Mouse (Mus musculus): ENCODE measurements around the gene Fam178b.

The Fam178b gene

DNA sequence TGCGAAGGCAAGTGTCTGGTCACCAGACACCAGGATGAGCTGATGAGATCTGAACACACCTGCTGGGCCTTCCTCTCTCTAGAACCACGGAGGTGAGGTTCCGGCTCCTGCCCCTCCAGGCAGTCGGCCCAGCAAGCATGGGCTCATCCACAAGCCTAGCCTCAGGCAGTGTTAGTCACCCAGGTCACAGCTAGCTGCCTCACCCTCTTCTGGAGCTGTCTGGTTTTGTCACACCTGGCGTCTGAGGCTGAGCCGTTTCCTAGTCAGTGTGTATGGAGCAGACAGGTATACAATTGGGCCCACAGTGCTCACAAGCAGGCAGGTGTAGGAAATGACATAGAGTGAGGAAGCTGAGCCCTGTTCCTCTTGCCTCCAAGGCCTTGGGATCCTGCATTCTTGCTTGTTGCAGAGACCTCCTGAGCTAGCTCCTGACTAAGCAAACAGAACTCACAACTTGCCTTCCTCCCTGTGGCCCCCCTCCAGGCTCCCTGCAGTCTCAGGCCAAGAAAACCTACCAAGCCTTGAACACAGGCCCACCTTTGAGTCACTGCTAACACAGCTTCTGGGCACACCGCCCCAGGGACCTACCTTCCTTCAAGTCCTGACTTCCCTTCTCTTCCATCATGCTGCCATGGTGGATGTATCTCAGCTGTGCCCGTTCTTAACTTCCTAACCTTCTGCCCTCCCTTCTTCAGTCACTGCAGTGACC lies 99.4 kb downstream of the Fam178b start:
- no peak for DNase-seq

DNA sequence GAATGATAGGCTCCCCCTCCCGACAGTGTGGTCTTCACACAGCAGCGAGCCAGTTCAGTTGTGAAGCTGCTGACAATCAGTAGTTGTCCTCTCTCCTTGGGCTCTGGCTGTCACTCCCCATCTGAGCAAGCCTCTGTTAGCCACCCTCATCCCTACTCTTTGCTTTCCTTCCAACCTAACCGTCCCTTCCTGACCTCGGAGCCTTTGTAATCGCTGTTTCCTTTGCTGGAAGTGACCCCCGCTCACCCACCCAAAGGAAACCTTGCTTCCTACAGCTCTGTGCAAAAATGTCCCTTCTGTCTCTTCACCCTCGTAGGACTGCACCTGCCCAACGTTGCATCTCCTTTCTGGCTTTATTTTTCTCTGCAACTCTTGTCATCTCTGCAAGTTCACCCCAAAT lies 100.8 kb downstream of the Fam178b start:
- no peak for DNase-seq

DNA sequence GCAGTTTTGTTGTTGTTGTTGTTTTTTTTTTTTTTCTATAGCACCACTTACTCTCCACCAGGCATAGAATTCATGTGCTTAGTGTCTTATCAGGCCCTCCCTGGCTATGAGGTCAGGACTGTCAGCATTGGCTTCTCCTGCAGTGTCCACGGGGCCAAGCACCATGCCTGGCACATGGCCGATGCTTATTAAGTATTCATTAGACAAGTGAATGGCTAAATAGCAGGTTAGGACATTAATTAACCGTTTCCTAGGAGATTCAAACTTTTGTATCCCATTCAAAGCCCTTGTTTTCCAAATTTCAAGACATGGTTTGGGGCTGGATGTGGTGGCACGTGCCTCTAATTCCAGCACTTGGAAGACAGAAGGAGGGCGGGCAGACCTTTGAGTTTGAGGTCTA lies 101.7 kb downstream of the Fam178b start:
- DNase-seq = no peak

DNA sequence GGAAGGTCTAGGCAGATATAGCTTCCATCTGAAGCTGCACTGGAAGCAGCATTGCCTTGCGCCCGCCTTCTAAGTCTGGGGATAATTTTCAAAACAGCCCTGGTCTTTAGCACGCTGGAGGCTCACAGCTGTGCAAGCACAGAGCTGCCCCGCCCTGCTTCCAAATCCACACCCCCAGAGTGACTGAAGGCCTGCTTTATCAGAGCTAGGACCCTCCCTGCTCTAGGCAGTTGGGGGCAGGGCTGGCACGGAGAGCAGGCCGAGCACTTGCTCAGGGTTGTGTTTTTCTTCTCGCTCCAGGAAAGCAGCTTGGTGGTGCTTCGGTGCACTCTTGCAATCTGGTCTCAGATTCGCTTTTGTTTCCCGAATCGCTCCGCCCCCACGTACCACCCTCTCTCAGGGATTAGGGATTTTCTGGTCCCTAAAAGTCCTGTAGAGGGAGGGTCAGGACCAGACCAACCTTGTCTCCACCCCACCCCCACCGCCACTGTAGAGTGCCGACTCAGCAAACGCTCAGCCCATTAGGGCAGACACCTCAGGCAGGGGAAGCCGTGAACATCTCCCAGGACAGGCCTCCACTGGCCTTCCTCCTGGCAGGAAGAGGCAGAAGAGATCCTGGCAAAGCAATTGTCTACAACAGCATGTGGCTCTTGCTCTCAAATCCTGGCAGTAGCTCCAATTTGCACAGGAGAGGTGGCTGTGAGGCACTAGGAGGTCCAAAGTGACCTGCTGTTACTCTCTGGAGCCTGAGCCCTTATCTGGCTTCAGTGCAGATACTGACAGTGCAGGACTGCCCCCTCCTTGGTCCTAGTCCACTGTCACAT lies 102.4 kb downstream of the Fam178b start:
- DNase-seq = peak; percentile 83

DNA sequence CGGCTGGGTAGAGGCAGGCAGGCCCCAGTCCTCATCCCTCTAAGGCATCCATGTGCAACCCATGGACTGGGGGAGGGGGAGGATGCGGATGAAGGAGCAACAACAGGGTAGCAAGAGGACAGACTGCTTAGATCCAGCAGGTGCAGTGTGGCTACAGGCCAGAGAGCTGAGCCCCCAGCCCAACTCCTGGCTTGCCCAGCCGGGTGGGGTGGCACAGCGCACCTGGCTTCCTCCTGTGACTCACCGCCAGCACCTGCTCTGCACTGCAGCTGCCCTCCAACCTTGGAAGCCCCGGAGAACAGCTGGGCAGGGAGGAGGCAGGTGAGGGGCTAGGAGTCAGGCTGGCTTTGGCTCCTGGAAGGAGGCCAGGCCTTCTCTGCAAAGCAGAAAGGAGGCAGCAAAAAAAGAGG lies 103.0 kb downstream of the Fam178b start:
- DNase-seq = peak; percentile 60

DNA sequence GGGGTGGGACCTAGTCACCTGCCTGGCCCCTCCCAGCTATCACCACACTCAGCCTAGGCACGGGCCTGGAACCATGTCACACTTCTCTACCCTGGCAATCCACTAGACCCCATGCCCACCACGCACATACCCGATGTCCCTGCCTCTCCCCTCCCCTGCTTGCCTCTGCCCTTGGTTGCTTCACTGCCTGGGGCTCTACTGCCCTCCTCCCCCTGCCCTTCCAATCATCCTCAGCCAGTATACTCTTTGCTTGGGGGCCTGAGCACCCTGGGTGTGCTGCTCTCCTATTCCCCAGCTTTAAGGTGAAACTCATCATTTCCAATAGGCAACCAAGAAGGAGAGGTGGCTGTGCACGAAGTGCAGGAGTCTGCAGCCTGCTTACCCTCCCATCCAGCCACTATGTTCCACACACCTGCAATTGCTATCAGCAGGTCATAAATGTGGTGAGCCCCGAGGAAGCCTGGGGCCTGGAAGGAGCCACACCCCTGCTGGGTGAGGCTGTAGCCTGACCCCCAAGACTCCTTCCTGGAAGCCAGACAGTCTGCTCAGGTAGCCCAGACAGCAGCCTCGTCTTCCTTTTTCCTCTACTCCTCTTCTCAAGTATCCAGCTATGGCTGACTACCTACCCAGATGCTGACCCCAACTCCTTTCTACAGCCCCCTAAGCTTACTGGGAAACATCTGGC lies 105.8 kb downstream of the Fam178b start:
- no peak for DNase-seq

DNA sequence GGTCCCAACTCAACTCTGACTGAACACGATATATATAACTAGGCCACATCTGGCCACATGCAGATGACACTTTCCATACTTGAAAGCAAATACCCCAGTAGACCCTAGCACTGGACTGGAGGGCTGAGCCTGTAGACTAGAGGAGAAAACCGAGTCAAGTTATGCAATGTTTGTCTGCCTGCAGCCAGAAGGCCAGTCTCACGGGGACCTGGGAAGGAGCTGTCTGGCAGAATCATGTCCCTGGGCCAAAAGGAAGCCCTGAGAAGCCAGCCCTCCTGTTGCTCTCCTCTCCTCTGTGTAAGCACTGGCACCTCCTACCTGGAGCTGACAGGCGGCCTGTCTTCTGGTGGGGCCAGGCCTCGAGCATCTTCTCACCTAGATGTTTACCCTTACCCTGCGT lies 107.6 kb downstream of the Fam178b start:
- no peak for DNase-seq

DNA sequence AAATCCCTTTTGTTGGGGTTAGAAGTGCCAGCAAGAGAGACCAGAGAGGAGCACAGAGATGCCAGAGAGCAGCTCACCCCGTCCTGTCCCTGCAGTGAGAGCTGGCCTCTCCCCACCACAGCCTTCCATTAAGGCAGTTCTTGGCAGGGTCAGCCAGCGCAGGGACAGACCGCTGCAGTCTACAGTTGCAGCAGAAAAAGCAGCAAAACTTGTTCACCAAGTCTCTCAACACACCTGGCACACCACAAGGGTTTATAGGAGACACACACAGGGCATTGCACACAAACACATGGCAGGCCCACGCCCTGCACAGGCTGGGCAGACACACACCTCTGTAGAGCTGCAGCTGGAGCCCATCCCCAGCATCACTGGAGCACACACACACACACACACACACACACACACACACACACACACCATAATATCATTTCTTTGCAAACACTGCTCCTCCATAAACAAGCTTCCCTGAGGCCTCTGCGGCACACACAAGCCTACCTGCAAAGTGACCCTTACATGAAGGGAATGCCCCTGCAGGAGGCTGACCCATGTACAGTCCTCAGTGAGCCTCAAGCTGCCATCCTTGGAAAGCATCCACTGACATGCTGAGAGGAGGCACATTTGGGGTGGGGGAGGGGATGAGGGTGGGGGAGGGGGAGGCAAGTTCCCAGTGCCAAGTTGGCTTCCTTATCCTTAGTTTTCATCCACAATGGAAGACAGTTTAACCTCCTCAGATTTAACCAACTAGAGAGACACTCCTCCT lies 108.6 kb downstream of the Fam178b start:
- no peak for DNase-seq

DNA sequence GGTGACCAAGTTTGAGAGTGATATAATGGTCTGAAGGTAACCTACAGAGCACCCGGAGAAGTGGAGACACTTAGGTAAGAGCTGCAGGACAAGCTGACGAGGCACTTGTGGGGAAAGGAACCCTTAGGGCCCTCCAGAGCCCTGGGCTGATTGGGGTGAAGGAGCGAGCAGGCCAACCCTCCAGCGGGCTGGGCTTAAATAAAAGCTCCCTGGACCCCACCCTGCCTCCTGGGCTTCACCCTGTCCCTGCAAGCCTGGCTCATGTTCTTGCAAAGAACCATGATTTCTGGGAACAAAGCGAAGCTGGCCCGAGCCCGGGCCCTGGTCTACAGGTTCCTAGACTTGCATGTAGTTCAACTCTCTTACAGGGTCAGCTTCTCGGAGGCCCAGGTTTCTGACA lies 109.5 kb downstream of the Fam178b start:
- DNase-seq = no peak

DNA sequence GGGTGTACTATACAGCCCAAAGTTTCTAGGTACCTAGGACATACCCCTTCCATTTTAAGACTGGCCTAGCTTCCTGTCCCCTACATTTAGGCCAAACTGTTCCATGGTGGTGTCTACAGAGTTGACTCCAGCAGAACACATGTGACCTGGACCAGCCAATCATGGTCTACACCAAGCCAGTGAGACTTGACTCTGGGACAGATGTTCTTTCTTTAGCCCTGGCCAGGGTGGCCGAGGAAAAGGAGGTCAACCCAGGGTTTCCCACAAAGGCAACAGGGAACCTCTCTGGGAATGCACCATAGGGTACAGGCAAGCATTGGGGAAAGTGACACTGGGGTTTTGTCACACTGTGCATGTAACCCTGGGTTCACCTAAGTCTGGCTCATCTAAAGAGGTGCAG lies 110.3 kb downstream of the Fam178b start:
- no peak for DNase-seq

DNA sequence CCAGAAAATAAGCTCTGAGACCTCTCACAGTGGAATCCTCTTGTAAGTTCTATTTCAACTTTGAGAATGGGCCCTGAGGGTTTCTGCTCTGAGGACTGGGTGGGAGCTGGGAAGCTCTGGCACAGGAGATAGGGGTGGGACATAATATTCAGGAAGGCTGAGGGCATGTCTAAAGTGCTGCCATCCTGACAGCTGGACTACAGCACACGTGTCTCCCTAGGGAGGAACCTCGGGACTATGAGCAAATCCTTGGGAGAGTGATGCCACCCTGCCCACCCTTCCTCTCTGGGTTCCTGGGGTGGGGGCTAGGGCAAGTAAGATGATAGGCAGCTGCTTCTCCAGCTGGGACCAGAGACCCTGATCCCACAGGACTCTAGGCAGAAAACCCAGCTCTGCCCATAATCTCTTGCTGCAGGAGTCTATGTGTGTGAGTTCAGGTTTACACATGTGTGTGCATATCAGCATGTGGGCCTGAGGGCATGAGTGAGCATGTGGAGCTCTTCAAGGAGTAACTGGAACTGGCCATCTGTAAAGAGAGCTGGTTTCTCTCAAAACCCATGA lies 110.8 kb downstream of the Fam178b start:
- no peak for DNase-seq

DNA sequence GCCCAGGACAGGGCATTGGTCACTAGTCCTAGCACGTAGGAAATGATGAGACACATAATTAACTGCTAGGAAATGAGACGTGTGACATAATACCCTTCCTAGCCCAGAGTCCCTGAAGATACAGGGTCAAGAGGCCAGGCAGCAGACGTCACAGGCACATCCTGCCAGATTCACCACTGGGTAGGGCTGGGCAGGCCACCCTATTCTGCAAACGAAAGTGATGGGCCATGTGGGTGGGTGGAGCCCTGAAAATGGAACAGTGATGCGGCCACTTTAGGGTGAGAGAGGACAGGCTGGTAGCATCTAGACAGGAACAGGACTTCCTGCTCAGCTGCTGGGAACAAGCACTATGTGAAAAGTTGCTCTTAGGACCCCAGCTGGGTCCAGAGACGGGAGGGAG lies 111.4 kb downstream of the Fam178b start:
- no peak for DNase-seq

DNA sequence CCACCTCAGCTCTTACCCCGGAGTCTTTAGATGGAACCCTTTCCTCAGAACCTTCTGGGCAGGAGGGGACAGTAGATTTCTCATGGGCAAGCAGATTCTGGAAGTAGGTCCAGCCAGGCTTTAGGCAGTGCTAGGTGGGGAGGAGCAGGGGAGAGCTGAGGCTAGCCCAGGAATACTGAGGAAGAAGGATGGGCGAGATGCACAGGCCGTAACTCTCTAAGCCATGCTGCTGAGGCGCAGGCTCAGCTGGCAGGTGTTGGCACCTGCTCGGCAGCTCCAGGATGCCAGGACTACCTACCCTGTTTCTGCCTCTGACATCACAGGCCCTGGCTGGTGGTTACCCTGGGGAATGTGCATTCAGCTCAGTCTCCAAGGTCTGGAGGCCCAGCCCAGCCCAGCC lies 112.7 kb downstream of the Fam178b start:
- no peak for DNase-seq

DNA sequence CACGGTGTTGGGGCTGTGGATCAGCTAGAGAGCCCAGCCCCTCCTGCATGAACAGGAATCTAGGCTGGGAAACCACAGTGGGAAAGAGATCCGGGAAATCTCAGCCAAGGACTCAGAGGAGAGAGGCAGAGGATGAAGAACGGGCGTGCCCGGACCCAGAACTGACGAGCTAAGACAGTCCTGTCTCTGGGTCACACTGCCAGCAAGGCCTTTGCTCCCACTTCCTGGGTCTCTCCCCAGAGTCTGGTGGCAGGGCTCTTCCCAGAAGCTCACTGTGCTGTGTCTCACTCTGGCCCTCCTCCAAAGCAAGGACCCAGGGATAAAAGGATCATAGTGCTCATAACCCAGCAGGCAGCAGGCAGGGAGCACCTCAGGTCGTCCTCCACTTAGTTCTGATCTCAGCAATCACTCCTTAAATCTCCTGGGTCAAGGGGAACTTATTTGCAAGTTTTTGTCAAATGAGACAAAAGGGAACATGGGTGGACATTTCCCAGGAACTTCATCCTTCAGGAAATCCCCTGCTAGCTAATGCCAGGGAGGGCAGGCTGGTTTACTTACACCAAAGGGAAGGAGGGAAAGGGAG lies 113.2 kb downstream of the Fam178b start:
- DNase-seq = no peak

DNA sequence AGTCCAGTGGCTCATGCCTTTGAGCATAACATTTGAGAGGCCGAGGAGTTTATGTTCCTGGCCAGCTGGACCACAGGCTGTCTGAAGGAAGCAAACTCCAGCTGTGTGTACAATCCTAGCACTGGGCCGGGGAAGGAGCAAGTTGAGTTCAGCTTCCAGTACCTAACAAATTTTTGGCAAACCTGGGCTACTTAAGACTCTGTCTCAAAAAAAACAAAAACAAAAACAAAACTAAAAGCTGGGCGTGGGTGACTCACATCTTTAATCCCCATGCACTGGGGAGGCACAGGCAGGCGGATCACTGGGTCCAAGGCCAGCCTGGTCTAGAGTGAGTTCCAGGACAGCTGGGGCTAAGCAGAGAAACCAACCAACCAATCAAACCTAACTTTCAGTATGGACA lies 114.2 kb downstream of the Fam178b start:
- no peak for DNase-seq

DNA sequence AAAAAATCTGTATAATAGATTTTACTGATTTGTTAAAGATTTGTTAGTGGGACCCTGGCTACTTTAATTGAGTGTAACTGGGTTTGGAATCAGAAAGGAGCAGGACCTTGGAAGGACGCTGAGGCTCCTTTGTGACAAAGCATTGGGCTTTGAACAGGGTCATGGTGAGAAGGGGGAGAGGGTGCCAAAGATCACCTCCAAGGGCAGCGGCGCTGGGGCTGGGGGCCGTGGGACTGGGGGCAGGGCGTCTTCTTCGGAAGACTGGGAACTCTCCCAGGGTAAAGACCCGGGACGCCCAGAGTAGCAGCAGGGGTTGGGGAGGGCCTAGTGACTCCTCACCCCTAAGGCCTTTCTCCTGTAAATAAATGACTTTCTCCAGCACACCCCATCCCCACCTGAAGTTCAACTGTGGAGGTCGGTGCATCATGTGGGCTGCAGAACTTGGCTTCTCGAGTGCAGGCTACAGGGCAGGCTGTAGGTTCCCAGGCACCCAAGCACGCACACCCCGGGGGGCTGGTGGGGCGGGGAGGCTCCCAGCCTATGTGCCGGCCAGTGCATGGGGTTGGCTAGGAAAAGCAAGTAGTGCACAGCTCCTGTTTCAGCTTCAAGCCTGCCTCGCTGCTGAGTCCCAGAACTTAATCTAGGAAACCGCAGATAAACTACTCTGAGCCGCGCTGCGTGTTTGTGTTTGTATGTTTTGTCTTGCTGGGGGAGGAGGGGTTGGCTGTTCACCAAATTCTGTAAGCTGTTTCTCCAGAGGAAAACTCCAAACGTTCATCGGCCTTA lies 115.0 kb downstream of the Fam178b start:
- no peak for DNase-seq

DNA sequence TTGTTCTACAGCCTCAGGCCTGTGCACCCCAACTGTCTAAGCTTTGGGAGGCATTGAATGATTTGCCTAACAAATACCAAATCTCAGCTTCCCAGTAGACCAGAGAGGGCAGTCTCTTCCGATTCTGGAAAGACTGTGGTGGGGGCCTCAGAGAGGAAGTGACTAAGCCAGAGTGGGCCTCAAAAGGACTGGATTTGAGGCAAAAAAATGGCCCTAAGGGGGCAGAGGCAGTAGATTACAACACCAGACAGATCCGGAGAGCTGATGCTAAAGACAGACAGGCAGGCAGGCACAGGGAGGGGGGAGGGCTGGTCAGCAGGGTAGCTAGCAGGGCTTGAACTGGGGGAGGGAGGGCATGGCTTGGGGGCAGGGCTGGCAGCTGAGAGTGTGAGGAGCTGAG lies 116.6 kb downstream of the Fam178b start:
- no peak for DNase-seq

DNA sequence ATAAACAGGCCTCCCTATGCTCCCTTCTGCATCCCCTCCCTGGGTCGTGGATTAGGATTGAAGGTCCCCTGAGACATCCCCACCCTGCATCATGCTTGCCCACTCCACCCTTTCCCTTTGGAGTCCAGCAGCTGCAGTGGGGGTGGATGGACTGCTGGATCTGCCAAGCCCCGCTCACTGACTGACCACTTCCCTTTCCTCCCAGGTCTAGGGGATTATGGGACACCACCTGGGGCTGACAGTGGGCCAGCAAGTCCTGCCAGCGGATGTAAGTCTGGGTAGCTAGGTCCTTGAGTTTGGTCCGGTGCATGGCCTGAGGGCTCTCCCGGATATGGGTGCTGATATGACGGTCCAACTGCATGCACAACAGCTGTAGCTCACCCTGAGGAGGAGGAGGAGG lies 118.9 kb downstream of the Fam178b start:
- DNase-seq = no peak

DNA sequence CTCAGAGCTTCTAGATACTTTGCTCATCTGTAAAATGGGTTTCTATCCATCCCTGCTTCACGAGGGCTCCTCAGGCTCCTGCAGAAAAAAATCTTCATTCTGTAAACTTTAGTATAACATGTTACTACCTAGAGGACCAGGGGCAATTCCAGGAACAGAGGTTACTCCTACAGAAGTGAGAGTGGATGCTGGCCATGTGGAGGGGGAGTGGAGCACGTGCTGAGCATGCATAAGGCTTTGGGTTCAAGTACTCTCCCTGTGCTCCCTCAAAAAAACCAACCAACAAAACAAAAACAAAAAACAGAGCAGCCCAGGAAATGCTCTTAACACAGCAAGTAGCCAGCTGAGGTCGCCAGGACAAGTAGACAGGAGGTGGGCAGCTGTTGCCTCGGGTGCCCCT lies 119.4 kb downstream of the Fam178b start:
- no peak for DNase-seq

DNA sequence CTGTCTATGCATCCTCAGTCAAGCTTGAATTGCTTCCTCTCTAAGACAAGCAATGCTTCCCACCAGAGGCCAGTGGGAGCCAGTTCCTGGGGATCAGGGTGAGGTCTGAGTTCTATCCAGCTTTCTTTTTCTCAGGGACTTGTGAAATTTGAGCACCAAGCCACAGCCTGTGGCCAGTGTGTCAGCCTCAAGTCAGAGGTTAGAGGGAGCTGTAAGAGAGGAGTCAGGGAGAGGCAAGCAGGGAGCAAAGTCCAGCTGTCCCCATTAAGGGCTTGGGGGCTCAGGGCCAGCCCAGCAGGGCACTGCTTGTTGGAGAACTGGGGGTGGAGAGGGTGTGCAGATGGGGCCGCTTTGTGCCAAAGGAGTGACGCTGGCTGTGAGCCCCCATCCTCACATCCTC lies 119.8 kb downstream of the Fam178b start:
- no peak for DNase-seq

DNA sequence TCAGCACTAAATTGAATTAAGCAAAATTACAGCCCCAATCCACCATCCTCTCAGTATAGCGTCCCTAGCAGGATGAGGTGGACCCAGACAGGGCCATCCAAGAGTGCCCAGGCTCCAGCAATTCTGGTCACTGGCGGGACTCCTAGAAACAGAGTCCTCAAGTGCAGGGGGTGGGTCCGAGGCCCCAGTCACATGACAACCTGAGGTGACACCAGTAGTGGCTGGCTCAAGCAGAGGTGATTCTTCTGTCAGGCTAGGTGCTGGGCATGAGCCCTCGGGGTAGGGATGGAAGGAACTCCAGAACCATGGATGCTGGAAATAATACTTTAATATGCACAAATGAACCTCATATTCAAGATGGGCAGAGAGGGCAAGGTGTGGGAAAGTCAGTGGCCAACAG lies 120.6 kb downstream of the Fam178b start:
- no peak for DNase-seq

DNA sequence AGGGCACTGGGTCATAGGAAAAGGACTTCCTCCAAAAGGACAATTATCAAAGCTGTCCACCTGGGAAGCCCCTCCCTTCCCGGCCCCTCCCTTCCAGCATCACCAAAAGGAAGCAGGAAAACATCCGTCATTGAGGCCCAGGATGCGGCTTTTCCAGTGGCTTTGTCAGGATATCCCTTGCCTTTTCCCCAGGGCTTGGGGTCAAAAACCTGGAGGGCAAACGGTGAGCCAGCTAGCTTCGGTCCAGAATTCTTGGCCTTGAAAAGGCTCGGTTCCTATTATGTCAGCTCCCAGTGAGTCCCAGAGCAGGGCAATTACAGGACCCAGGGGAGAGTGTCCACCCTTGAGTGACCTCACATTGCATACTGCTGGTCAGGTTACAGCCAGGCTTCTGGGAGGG lies 122.1 kb downstream of the Fam178b start:
- DNase-seq = no peak

Data from cerebellum, adult 9-11 months (tissue).